In genomic region chr4:123916748-123917547, GRCm38 (mm10) we compare ENCODE assay signal across 7 mouse cellular contexts. TPM values are rescaled to one million over a fixed set of nuclear protein-coding genes. Genes with fewer than 3 reads are reported as not detected.
DNase-seq lines count a peak whose midpoint lies in the region; ATAC-seq lines count a peak whose summit lies in the region.

Gene Rragc, plus strand, starts transcription at chr4:123917446.

- intact Hi-C loops in left cerebral cortex, postnatal 36 days (cut with DNase I), result no loop called here

- H3K9me3 ChIP-seq in intestine, embryonic 16.5 days (ENCODE audit: control insufficient read depth, low read length), result no peaks in the 10 kb centered on the region
- H3K9me3 ChIP-seq in midbrain, embryonic 11.5 days (ENCODE audit: control insufficient read depth, low read length), result no peaks in the 10 kb centered on the region

- peaks cover 16% of the 10 kb centered on the region for H3K4me1 ChIP-seq in intestine, embryonic 16.5 days (ENCODE audit: control insufficient read depth, insufficient read depth, low read length)
- peaks cover 18% of the 10 kb centered on the region for H3K4me1 ChIP-seq in midbrain, embryonic 11.5 days (ENCODE audit: control insufficient read depth, insufficient read depth, low read length)

- ATAC-seq in intestine, embryonic 16.5 days, result peak; percentile 99
- peak; percentile 100 for ATAC-seq in midbrain, embryonic 11.5 days (ENCODE audit: low FRiP score)

- under 1% methylated on average over 49 of the region's 49 CpGs for WGBS in intestine, embryonic 16.5 days
- WGBS in midbrain, embryonic 11.5 days, result 2% methylated on average over 39 of the region's 49 CpGs

- peaks cover 9% of the 10 kb centered on the region; the same call in 1 of the 2 replicates for H3K36me3 ChIP-seq in intestine, embryonic 16.5 days (ENCODE audit: control insufficient read depth, insufficient read depth, low read length)
- H3K36me3 ChIP-seq in midbrain, embryonic 11.5 days (ENCODE audit: control insufficient read depth, insufficient read depth, low read length), result peaks cover 4% of the 10 kb centered on the region; the same call in 1 of the 2 replicates

- peak; percentile 100 for DNase-seq in adrenal gland, adult 2 months
- DNase-seq in embryo, embryonic 11.5 days (ENCODE audit: low read depth, low spot score), result peak; percentile 88
- peak; percentile 100 for DNase-seq in gastrocnemius, postnatal 4 days (ENCODE audit: low spot score in 2 of 2)
- DNase-seq in left cerebral cortex, postnatal 36 days (ENCODE audit: low spot score in 2 of 2), result peak; percentile 100
- peak; percentile 100 for DNase-seq in midbrain, embryonic 11.5 days (ENCODE audit: low spot score, missing footprints)
- DNase-seq in skeletal muscle tissue, adult 2 months (ENCODE audit: low read depth, low spot score), result peak; percentile 98

- no peaks in the 10 kb centered on the region for H3K27me3 ChIP-seq in intestine, embryonic 16.5 days (replicated peaks; ENCODE audit: control insufficient read depth, insufficient read depth, low read length)
- H3K27me3 ChIP-seq in midbrain, embryonic 11.5 days (ENCODE audit: control insufficient read depth, insufficient read depth, low read length), result no peaks in the 10 kb centered on the region

- peak within 1 kb of the TSS; percentile 98 for H3K4me3 ChIP-seq in intestine, embryonic 16.5 days (ENCODE audit: low read length)
- peak within 1 kb of the TSS; percentile 98 for H3K4me3 ChIP-seq in midbrain, embryonic 11.5 days (ENCODE audit: low read depth, low read length)

- peak within 1 kb of the TSS; percentile 71 for H3K4me2 ChIP-seq in intestine, embryonic 16.5 days (ENCODE audit: low read depth, low read length)
- peak within 1 kb of the TSS; percentile 85 for H3K4me2 ChIP-seq in midbrain, embryonic 11.5 days

- peak within 1 kb of the TSS; percentile 97 for H3K9ac ChIP-seq in intestine, embryonic 16.5 days (ENCODE audit: low read depth, low read length)
- H3K9ac ChIP-seq in midbrain, embryonic 11.5 days (ENCODE audit: low read length), result peak within 1 kb of the TSS; percentile 93

- peak within 1 kb of the TSS; percentile 92 for H3K27ac ChIP-seq in intestine, embryonic 16.5 days (ENCODE audit: low read length)
- H3K27ac ChIP-seq in midbrain, embryonic 11.5 days (ENCODE audit: low read depth, low read length), result peak within 1 kb of the TSS; percentile 61

RNA-seq across cellular contexts. Expression of gene Rragc, which starts in this region (rescaled TPM):
- 10 to 100 TPM; 84.3 to 91.4 TPM for total RNA-seq in adrenal gland, adult 2 months (2021)
- 39.6 and 42.8 TPM in 2 replicates for polyA plus RNA-seq in adrenal gland, adult 2 months (2012; rRNA removed)
- 10 to 100 TPM; 43.0 to 44.3 TPM for total RNA-seq in gastrocnemius, postnatal 4 days (2021)
- polyA plus RNA-seq in intestine, embryonic 16.5 days (2015; fragmentation: Nextera tagmentation; extraction: Ambion mirVana), result 52.2 and 52.5 TPM in 2 replicates
- total RNA-seq in left cerebral cortex, postnatal 36 days (2021), result 10 to 100 TPM; 62.1 to 62.6 TPM
- 48.5 and 51.6 TPM in 2 replicates for polyA plus RNA-seq in midbrain, embryonic 11.5 days (2014; fragmentation: Nextera tagmentation; extraction: Ambion mirVana)

Comparison
In these comparisons a context has a peak if more than half of its experiments do, and no peak if none do; other contexts are left out.
1. Peak in every context shown above with its lines: DNase-seq, ATAC-seq, H3K4me3 ChIP-seq and H3K27ac ChIP-seq.